Mouse (Mus musculus) embryonic facial prominence, embryonic 13.5 days (tissue): Measurements from ENCODE around the gene Ddi2. TPM values are rescaled to one million over a fixed set of nuclear protein-coding genes. Genes with fewer than 3 reads are reported as not detected.
A peak's percentile ranks its signal among the peaks of the same experiment; 100 is the strongest.

ENCODE experiments used
- ATAC-seq: fragments of 200-750 bp; cut with Nextera tagmentation; 2 replicates; pipeline ENCODE4 v1.8.0; 2017; ENCODE audit warnings: low read depth; ENCODE audit not compliant: insufficient number of reproducible peaks, insufficient read depth, low FRiP score, low TSS enrichment
- H3K27ac ChIP-seq: fragments of 300-500 bp; sonication (generic); 2 replicates; pipeline ENCODE4 v1.5.1; 2015; ENCODE audit warnings: moderate library complexity, mild to moderate bottlenecking, inconsistent platforms
- H3K27me3 ChIP-seq: fragments of 300-500 bp; sonication (generic); 2 replicates; pipeline ENCODE4 v1.6.1; 2015; ENCODE audit warnings: mild to moderate bottlenecking, inconsistent platforms
- H3K36me3 ChIP-seq: fragments of 300-500 bp; sonication (generic); 2 replicates; pipeline ENCODE4 v1.6.1; 2015; ENCODE audit warnings: mild to moderate bottlenecking, inconsistent platforms
- H3K4me1 ChIP-seq: fragments of 300-500 bp; sonication (generic); 2 replicates; pipeline ENCODE4 v1.6.1; 2015; ENCODE audit warnings: inconsistent platforms
- H3K4me2 ChIP-seq: fragments of 300-500 bp; sonication (generic); 2 replicates; pipeline ENCODE4 v1.6.1; 2015; ENCODE audit warnings: moderate library complexity, mild to moderate bottlenecking, inconsistent platforms
- H3K4me3 ChIP-seq: fragments of 300-500 bp; sonication (generic); 2 replicates; pipeline ENCODE4 v1.5.1; 2015; ENCODE audit warnings: mild to moderate bottlenecking, inconsistent platforms
- H3K9ac ChIP-seq: fragments of 300-500 bp; sonication (generic); 2 replicates; pipeline ENCODE4 v1.6.1; 2015; ENCODE audit warnings: mild to moderate bottlenecking, inconsistent platforms
- H3K9me3 ChIP-seq: fragments of 300-500 bp; sonication (generic); 2 replicates; pipeline ENCODE4 v1.6.1; 2016; ENCODE audit warnings: inconsistent platforms
- WGBS: fragments of 180-500 bp; shearing (Covaris S2); methylation state at CpG from one replicate; pipeline ENCODE4 v1.1.7; 2015; ENCODE audit warnings: mixed read lengths; 5-methylcytosine and 5-hydroxymethylcytosine counted together
- polyA plus RNA-seq: library from polyadenylated mRNA; unstranded; fragments of >200 nt; fragmentation: Nextera tagmentation; extraction: Ambion mirVana; gene quantifications from 2 replicates; pipeline ENCODE4 v1.2.1, GENCODE M21; 2015

The Ddi2 gene
- polyA plus RNA-seq, 1 experiment from 2014 or later = 22.9 TPM

DNA sequence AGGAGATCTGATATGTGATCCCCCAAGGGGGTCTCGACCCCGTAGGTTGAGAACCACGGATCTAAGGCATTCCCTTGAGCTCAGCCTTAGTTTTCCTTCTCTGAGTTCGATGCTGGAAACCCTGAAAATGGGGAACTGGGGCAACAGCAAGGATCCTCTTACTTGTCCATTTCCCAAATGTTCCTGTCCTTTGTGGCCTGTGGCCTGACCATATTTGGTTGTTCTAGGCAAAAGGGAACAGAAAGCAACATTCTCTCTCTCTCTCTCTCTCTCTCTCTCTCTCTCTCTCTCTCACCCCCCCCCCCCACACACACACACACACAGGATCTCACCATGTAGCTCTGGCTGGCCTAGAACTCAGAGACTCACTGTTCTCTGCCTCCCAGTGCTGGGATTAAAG lies 13.6 kb upstream of the Ddi2 start:
- 65% methylated on average over 4 of the region's 4 CpGs for WGBS
- H3K9ac ChIP-seq = no peak overlapping the region
- no peaks in the 10 kb centered on the region for H3K9me3 ChIP-seq
- no peaks in the 10 kb centered on the region for H3K36me3 ChIP-seq
- ATAC-seq = no peak
- H3K4me3 ChIP-seq = no peak overlapping the region
- no peak overlapping the region for H3K27ac ChIP-seq
- H3K27me3 ChIP-seq = no peaks in the 10 kb centered on the region
- no peak overlapping the region for H3K4me2 ChIP-seq
- peaks cover 11% of the 10 kb centered on the region for H3K4me1 ChIP-seq

DNA sequence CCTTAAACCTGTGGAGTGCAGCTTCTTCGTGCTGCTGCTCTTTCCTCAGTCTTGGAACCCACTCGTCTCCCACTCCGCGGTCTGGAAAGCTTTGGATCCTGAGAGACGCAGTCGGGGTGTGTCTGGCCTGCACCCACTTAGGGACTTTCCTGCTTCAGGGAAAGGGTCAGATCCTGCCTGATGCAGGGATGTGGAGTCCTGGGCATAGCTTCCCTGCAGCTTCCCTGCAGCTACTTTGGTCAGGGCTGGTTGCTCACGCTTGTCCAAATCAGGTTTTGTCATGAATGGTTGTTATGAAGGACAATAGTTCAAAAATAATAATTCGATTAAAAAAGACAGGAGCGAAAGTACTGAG lies 12.0 kb upstream of the Ddi2 start:
- peaks cover 11% of the 10 kb centered on the region for H3K4me1 ChIP-seq
- no peaks in the 10 kb centered on the region for H3K9me3 ChIP-seq
- no peaks in the 10 kb centered on the region for H3K36me3 ChIP-seq
- H3K27ac ChIP-seq = peak overlapping the region; percentile 64; the same call in 1 of the 2 replicates
- WGBS = 24% methylated on average over 9 of the region's 9 CpGs
- H3K9ac ChIP-seq = peak overlapping the region; percentile 70
- no peak for ATAC-seq
- H3K27me3 ChIP-seq = 0 out of 2 replicates have a peak, but pooled peaks cover 6% of the 10 kb centered on the region
- H3K4me2 ChIP-seq = peak overlapping the region; percentile 62
- H3K4me3 ChIP-seq = peak overlapping the region; percentile 41

DNA sequence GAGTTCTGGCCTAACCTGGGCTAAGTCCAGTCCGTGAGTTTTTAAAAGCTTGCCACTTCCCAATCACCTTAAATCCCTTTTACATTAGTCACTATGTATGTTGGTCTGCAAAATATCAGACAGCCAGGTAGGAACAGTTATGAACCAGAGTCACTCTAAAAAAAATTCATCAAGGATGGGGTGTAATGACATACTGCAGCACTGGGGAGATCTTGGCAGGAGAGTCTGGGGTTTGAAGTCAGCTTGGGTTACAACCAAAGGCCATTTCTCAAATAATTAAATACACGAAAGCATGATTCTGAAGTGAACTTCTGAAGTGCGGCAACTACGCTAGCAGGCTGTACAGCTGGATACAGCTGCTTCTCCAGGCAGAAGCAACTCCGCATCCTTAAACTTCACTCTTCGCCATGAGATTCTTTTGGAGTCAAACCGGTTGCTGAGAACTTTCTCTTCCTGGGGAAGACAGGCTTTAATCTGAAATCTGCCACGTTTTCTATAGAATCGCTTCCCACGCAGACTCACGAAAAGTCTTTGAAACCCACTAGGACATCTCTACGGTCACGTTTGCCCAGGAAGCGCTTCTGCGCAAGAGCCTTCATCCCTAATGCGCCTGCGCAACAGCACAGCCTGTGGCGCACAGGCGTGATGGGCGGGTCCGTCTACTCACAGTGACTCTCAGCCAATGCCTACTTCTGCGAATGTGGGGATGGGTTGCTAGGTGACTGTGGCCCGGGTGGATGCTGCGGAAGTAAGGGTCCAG lies 11.4 kb upstream of the Ddi2 start:
- Histone ChIP-seq H3K36me3 (no peaks in the 10 kb centered on the region), H3K9me3 (no peaks in the 10 kb centered on the region), H3K4me2 (peak overlapping the region; percentile 62), H3K4me3 (peak overlapping the region; percentile 41), H3K27me3 (0 out of 2 replicates have a peak, but pooled peaks cover 6% of the 10 kb centered on the region), H3K27ac (peak overlapping the region; percentile 64), H3K9ac (peak overlapping the region; percentile 70), H3K4me1 (peaks cover 11% of the 10 kb centered on the region)
- 5% methylated on average over 24 of the region's 24 CpGs for WGBS
- ATAC-seq = peak; percentile 91

DNA sequence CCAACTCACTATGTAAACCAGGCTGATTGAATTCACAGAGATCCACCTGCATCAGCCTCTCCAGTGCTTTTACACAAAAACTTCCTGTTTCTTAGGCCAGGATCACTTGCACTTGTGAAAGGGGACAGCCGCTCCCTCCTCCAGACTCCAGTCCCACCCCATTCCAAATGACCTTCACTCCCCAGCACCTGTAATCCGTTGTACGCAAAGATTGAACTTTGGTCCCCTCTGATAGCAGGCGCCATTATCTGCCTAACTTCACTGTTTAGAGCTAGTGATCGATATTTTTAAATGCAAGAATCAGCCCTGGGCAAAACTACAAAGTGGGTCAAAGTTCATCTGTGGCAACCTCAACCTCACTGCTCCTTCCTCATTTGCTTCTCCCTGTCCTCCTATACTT lies 8.5 kb upstream of the Ddi2 start:
- Histone ChIP-seq H3K27ac (no peak overlapping the region), H3K4me2 (no peak overlapping the region), H3K4me3 (no peak overlapping the region), H3K4me1 (peaks cover 11% of the 10 kb centered on the region), H3K9me3 (no peaks in the 10 kb centered on the region), H3K27me3 (0 out of 2 replicates have a peak, but pooled peaks cover 6% of the 10 kb centered on the region), H3K36me3 (no peaks in the 10 kb centered on the region), H3K9ac (no peak overlapping the region)
- WGBS = 79% methylated on average over 5 of the region's 5 CpGs
- no peak for ATAC-seq

DNA sequence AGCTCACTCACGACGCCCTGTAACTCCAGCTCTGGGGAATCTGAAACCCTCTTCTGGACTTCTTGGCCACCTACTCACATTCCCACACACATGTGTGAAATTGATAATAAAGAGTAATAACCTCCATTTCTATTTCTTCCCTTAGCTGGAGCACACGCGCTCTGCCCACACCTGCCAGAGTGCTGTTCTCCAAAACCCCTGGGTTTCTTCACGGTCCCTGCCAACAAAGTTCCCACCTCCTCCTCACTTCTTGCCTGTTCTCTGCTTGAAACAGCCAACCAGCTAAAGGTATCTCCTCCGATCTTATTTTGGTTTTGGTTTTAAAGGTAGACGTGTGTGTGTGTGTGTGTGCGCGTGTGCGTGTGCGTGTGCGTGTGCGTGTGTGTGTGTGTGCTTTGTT lies 7.2 kb upstream of the Ddi2 start:
- Histone ChIP-seq H3K9ac (no peak overlapping the region), H3K27me3 (0 out of 2 replicates have a peak, but pooled peaks cover 6% of the 10 kb centered on the region), H3K4me3 (no peak overlapping the region), H3K36me3 (no peaks in the 10 kb centered on the region), H3K9me3 (no peaks in the 10 kb centered on the region), H3K4me1 (peaks cover 11% of the 10 kb centered on the region), H3K4me2 (no peak overlapping the region), H3K27ac (no peak overlapping the region)
- WGBS = 80% methylated on average over 13 of the region's 13 CpGs
- ATAC-seq = no peak

DNA sequence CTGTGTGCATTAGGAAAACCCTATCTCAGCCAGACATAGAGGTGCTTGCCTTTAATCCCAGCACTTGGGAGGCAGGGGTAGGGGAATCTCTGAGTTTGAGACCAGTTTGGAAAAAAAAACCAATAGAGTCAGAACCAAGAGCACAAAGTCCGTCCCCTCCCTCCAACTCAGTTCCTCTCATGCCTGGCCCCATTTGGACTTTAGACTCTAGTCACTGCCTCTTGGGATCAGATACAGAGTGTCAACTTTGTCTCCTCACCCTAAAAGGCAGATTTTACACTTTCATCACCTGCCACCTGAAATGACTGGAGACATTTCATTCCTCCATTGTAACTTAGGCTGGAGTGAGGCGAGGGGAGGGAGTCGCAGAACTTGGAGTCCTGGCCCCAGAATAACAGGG lies 6.0 kb upstream of the Ddi2 start:
- no peaks in the 10 kb centered on the region for H3K36me3 ChIP-seq
- no peak for ATAC-seq
- WGBS = 73% methylated on average over 3 of the region's 3 CpGs

DNA sequence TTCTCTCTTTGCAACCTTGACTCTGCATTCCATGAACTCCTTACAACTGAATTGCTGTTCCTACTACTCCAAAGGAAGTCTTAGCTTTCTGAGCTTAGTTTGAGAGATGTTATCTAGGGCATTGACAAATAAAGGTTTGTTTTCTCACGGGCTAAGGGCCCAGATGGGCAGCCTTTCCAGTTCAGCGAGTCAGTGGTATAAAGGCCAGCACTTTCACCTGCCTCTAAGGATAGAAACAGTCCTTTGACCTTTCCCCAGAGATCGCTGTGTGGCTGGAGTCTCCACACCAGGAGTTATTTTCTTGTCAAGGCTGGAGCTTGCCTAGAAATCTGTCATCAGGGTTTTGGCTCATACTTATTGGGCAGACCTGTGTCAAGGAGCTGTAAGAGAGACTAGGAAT lies 2.5 kb upstream of the Ddi2 start:
- peaks cover 20% of the 10 kb centered on the region for H3K4me1 ChIP-seq
- H3K27ac ChIP-seq = no peak overlapping the region
- H3K4me3 ChIP-seq = no peak overlapping the region
- no peaks in the 10 kb centered on the region for H3K9me3 ChIP-seq
- 51% methylated on average over 3 of the region's 3 CpGs for whole genome bisulfite sequencing
- peaks cover 6% of the 10 kb centered on the region; the same call in 1 of the 2 replicates for H3K27me3 ChIP-seq
- H3K36me3 ChIP-seq = no peaks in the 10 kb centered on the region
- no peak overlapping the region for H3K9ac ChIP-seq
- H3K4me2 ChIP-seq = no peak overlapping the region
- ATAC-seq = no peak

More for the DNA sequence above, 6.0 kb upstream of the Ddi2 start:
- no peak overlapping the region for H3K27ac ChIP-seq
- peaks cover 2% of the 10 kb centered on the region for H3K4me1 ChIP-seq
- H3K9ac ChIP-seq = no peak overlapping the region
- no peak overlapping the region for H3K4me2 ChIP-seq
- H3K9me3 ChIP-seq = no peaks in the 10 kb centered on the region
- H3K27me3 ChIP-seq = peaks cover 6% of the 10 kb centered on the region; the same call in 1 of the 2 replicates
- no peak overlapping the region for H3K4me3 ChIP-seq

DNA sequence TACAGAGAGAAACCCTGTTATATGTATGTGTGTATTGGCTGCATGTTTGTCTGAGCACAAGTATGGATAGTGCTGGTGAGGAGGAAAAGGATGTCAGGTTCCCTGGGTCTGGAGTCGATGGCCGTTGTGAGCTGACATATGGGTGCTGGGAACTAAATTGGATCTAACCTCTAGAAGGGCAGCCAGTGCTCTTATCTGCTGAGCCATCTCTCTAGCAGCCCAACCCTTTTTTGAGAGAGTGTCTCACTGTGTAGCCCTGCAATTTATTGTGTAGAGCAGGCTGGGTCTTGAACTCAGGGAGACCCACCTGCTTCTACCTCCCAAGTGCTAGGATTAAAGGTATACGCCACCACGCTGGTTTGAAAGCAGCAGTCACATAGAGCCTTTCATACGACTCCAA lies 2.1 kb upstream of the Ddi2 start:
- H3K4me1 ChIP-seq = peaks cover 20% of the 10 kb centered on the region
- no peak overlapping the region for H3K4me2 ChIP-seq
- ATAC-seq = no peak
- H3K36me3 ChIP-seq = peaks cover 4% of the 10 kb centered on the region
- peaks cover 1% of the 10 kb centered on the region; the same call in 1 of the 2 replicates for H3K27me3 ChIP-seq
- no peak overlapping the region for H3K4me3 ChIP-seq
- H3K27ac ChIP-seq = no peak overlapping the region
- 81% methylated on average over 5 of the region's 5 CpGs for WGBS
- no peaks in the 10 kb centered on the region for H3K9me3 ChIP-seq
- H3K9ac ChIP-seq = no peak overlapping the region

DNA sequence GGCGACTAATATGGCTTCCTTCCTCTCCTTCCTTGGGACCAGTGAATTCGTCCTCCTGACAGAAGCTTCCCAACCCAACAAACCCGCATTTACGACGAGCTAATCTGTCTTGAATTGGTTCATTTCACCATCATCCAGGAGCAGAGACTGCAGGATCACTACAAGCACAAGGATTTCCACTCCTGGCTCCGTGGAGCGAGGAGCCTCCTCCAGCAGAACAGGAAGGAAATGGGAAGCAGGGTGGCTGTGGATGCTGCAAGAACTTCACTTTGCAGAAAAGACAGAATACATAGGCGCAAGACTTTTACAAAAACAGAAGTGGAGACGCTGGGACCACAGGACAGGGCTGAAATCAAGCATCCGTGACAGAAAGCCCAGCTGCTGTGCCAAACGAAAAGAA lies 1.4 kb upstream of the Ddi2 start:
- H3K9ac ChIP-seq = no peak overlapping the region
- H3K4me3 ChIP-seq = no peak overlapping the region
- no peaks in the 10 kb centered on the region; the same call in 1 of the 2 replicates for H3K27me3 ChIP-seq
- no peaks in the 10 kb centered on the region; the same call in 1 of the 2 replicates for H3K9me3 ChIP-seq
- H3K36me3 ChIP-seq = peaks cover 9% of the 10 kb centered on the region
- WGBS = 71% methylated on average over 11 of the region's 11 CpGs
- H3K4me2 ChIP-seq = no peak overlapping the region
- H3K27ac ChIP-seq = no peak overlapping the region
- H3K4me1 ChIP-seq = peaks cover 24% of the 10 kb centered on the region
- no peak for ATAC-seq

DNA sequence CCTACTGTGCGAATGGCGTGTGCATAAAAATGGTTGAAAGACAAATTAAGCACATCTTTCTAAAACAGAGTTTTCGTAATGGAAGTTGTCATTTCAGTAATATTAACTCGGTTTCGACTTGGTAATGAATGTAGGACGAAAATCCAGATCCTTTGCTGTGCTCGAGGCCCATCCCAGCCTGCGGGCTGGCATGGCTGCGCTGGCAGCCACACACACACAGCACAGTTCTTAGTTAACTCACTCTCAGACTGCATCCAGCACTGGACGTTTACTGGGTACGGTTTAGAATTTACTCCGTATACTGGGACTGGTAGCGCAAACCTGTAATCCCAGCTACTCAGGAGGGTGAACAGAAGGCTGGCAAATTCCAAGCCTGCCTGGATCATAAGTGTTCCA lies 452 bp upstream of the Ddi2 start:
- H3K4me2 ChIP-seq = peak overlapping the region; percentile 79
- no peak for ATAC-seq
- H3K27ac ChIP-seq = peak overlapping the region; percentile 73
- 7% methylated on average over 13 of the region's 13 CpGs for WGBS
- H3K36me3 ChIP-seq = peaks cover 9% of the 10 kb centered on the region
- no peaks in the 10 kb centered on the region; the same call in 1 of the 2 replicates for H3K9me3 ChIP-seq
- peak overlapping the region; percentile 99 for H3K4me3 ChIP-seq
- H3K27me3 ChIP-seq = no peaks in the 10 kb centered on the region; the same call in 1 of the 2 replicates
- H3K9ac ChIP-seq = peak overlapping the region; percentile 98
- H3K4me1 ChIP-seq = peaks cover 27% of the 10 kb centered on the region

DNA sequence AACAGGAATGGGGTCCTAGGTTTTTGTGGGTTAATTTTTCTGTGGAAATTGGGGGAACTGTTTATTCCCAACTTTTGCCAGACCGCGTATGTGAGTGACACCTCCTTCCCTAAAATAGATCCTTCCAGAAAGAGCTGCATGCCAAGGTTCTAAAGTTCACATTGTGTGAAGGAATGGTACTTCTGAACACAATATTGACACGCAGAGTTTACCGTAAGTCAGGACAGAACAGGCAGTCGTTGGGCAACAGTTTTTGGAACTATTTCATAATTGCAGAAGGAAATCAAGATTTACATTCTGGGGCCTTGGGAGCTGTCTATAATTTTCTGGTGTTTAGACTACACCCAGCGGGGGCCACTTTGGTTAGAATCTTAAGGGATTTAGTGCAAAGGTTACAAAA lies 1.3 kb downstream of the Ddi2 start:
- WGBS = 57% methylated on average over 6 of the region's 6 CpGs
- Histone ChIP-seq H3K27me3 (no peaks in the 10 kb centered on the region; the same call in 1 of the 2 replicates), H3K4me1 (peaks cover 27% of the 10 kb centered on the region), H3K9ac (peak overlapping the region; percentile 98), H3K4me3 (peak overlapping the region; percentile 99), H3K27ac (peak overlapping the region; percentile 92; the same call in 1 of the 2 replicates), H3K4me2 (peak overlapping the region; percentile 79), H3K9me3 (no peaks in the 10 kb centered on the region; the same call in 1 of the 2 replicates), H3K36me3 (peaks cover 10% of the 10 kb centered on the region)
- no peak for ATAC-seq
